Mouse (Mus musculus): ENCODE data around the gene Tomm20l.

DNA sequence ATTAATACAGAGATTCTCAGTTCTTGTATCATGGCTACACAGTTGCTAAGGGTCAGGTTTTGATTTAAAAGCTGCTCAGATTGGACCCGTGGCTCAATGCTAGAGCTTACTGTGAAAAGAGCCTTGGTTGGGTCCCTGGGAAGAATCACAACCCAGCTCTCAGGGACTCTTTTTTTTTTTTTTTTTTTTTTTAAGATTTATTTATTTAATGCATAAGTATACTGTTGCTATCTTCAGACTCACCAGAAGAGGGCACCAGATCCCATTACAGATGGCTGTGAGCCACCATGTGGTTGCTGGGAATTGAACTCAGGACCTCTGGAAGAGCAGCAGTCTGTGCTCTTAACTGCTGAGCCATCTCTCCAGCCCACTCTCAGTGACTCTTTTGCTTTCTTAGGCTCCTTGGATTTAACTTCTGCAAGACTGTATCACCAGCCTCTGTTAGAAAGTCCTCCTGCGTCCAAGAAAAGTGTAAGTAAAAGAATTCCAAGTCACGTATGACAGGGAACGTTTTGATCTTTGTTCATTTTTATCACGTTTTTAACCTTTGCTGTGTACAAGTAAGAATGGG, 28.1 kb downstream of the Tomm20l start:
- TF ChIP-seq ZC3H11A (IDR thresholded peaks at IDR 0.05; ENCODE audit: borderline replicate concordance, low read depth, low read length), result no peak
- no peak for TF ChIP-seq MAFK (IDR thresholded peaks at IDR 0.05; ENCODE audit: insufficient read depth, low read depth, low read length)
- no peak for TF ChIP-seq HCFC1 (IDR thresholded peaks at IDR 0.05; ENCODE audit: borderline replicate concordance, insufficient read depth, low read length)

Data from ES-E14 (cell line).